ENCODE assay signal across 22 mouse cellular contexts in the genomic region with DNA sequence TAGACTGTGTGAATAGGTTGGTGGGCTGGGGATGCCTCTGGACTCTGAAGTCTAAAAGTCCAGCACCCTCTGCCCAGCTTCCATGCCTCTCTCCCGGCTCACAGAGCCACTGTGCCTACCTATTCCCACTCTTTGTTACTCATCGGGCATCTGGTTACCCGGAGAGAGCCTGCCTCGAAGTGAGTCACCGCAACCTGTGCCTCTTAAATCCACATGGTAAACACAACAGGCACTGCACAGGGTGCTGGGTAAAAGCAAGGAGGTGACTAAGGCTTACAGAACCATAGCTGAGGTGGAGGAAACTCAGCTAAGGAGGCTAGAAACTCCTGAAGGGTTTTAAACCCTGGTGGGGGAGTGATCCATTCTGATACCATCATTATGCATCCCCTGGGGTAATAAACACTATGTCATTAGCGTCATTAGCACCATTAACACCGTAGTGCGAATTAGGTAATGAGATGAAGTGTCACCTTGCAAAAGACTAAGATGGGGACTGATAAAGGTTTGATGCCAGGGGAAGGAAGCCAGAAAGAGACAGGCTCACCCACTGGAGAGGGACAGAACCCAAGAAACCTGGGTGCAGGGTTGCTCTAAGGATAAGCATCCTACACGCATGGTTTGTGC. TPM values are rescaled to one million over a fixed set of nuclear protein-coding genes. Genes with fewer than 3 reads are reported as not detected.
DNase-seq lines count a peak whose midpoint lies in the region; ATAC-seq and TF ChIP-seq lines count a peak whose summit lies in the region.
"Had no signal": no experiment of that assay in that cellular context is flagged by ENCODE, and none has a peak within 500 bp of the region (broad histone marks: within the 10 kb centered on the region; RNA-seq: fewer than 3 reads in every experiment).

No protein-coding gene starts in this region.

- 62% methylated on average over 9 of the region's 9 CpGs for WGBS in stomach, postnatal 0 days

- CTCF ChIA-PET in Patski (lab: Charles Lee), result interaction anchor here (1.0 to 2.3 kb wide), 2 partner anchors 33 to 40 kb away, joined by 3 to 4 read pairs; no protein-coding TSS in a partner anchor

- no peak overlapping the region for H3K4me2 ChIP-seq in stomach, postnatal 0 days (replicated peaks; ENCODE audit: low read depth)
- H3K4me2 ChIP-seq: heart, embryonic 12.5 days; liver, embryonic 13.5 days; lung, embryonic 15.5 days; midbrain, embryonic 12.5 days had no signal

- no peaks in the 10 kb centered on the region for H3K36me3 ChIP-seq in stomach, postnatal 0 days (ENCODE audit: control insufficient read depth, insufficient read depth, low read length)
- H3K36me3 ChIP-seq: heart, embryonic 12.5 days; liver, embryonic 13.5 days; lung, embryonic 15.5 days; midbrain, embryonic 12.5 days had no signal

- H3K27ac ChIP-seq in stomach, postnatal 0 days (replicated peaks), result no peak overlapping the region
- H3K27ac ChIP-seq: embryonic facial prominence, embryonic 10.5 days; hindbrain, postnatal 0 days; left cerebral cortex, adult 2 months; liver, embryonic 13.5 days; lung, embryonic 15.5 days; macrophage; midbrain, embryonic 12.5 days had no signal

- H3K4me3 ChIP-seq in stomach, postnatal 0 days (ENCODE audit: low read depth, low read length), result no peak overlapping the region
- H3K4me3 ChIP-seq: embryonic facial prominence, embryonic 10.5 days; heart, embryonic 12.5 days; left cerebral cortex, adult 2 months; liver, embryonic 13.5 days; lung, embryonic 15.5 days; midbrain, embryonic 12.5 days had no signal

- H3K4me1 ChIP-seq in stomach, postnatal 0 days (replicated peaks; ENCODE audit: control insufficient read depth, insufficient read depth), result peaks cover 15% of the 10 kb centered on the region

- peak; percentile 54 for ATAC-seq in Patski
- ATAC-seq in stomach, postnatal 0 days (ENCODE audit: low FRiP score, low TSS enrichment), result peak; percentile 71
- ATAC-seq: activated CD4-positive, CD25-positive, alpha-beta regulatory T cell, adult 4 months; hindbrain, postnatal 0 days; intestine, postnatal 0 days had no signal

- POLR2A ChIA-PET in Patski (lab: Charles Lee), result no interaction called here

- H3K9ac ChIP-seq in stomach, postnatal 0 days (ENCODE audit: low read length), result no peak overlapping the region
- H3K9ac ChIP-seq: heart, embryonic 12.5 days; liver, embryonic 13.5 days; lung, embryonic 15.5 days; midbrain, embryonic 12.5 days had no signal

- no peak for TF ChIP-seq EP300 in stomach, postnatal 0 days (optimal IDR thresholded peaks at IDR 0.05)

- no peaks in the 10 kb centered on the region for H3K9me3 ChIP-seq in stomach, postnatal 0 days (ENCODE audit: control insufficient read depth, low read length)
- H3K9me3 ChIP-seq: embryonic facial prominence, embryonic 10.5 days; heart, embryonic 12.5 days; liver, embryonic 13.5 days; lung, embryonic 15.5 days; midbrain, embryonic 12.5 days had no signal

- H3K27me3 ChIP-seq in Patski, result no peaks in the 10 kb centered on the region
- no peaks in the 10 kb centered on the region for H3K27me3 ChIP-seq in stomach, postnatal 0 days (ENCODE audit: control insufficient read depth, insufficient read depth, low read length)
- H3K27me3 ChIP-seq: heart, embryonic 12.5 days; liver, embryonic 13.5 days; lung, embryonic 15.5 days; midbrain, embryonic 12.5 days had no signal

- peak; percentile 31 to 48 for DNase-seq in left cerebral cortex, adult 18-20 months (ENCODE audit: low spot score in 2 of 2)
- DNase-seq in left cerebral cortex, adult 11 months (ENCODE audit: low spot score), result no peak
- DNase-seq in urinary bladder, postnatal 14 days (ENCODE audit: low spot score), result peak; percentile 54
- no peak for DNase-seq in urinary bladder, adult 2 months (ENCODE audit: low spot score)
- DNase-seq in Patski (ENCODE audit: low read depth, low spot score), result no peak
- DNase-seq in stomach, postnatal 0 days (ENCODE audit: low spot score), result peak; percentile 58
- DNase-seq in B cell, adult 2 months, result no peak
- no peak for DNase-seq in lung, postnatal 36 days
- DNase-seq: heart, adult 11 months; heart, postnatal 14 days; liver, embryonic 13.5 days; thymus, adult 2 months; thymus, postnatal 4 days had no signal

- TF ChIP-seq CTCF in Patski (IDR thresholded peaks at IDR 0.05), result no peak
- no peak for TF ChIP-seq CTCF in stomach, postnatal 0 days (IDR thresholded peaks at IDR 0.05; ENCODE audit: low read depth)

- in situ Hi-C loops in Patski (cut with MboI; ENCODE audit: low pct_unique_long_range_greater_than_20kb), result loop anchor here (5.0 kb wide), 1 partner anchor 57 kb away; no protein-coding TSS in a partner anchor

RNA-seq across cellular contexts. Expression of a gene that starts 38.9 kb away (rescaled TPM):
- 10 to 100 TPM; 58.2 to 70.2 TPM for total RNA-seq in left cerebral cortex, adult 18-20 months (2021)
- polyA plus RNA-seq in urinary bladder, adult 2 months (2012; rRNA removed), result 33.3 and 39.4 TPM in 2 replicates
- 107 TPM for polyA plus RNA-seq in Patski (2021)
- 5.3 and 6.4 TPM in 2 replicates for polyA plus RNA-seq in stomach, postnatal 0 days (2015; fragmentation: Nextera tagmentation; extraction: Ambion mirVana)

Comparison
In these comparisons a context has a peak if more than half of its experiments do, and no peak if none do; other contexts are left out.
1. DNase-seq: peak in left cerebral cortex, adult 18-20 months (2 of 2), urinary bladder, postnatal 14 days (single experiment) and stomach, postnatal 0 days (single experiment); none in left cerebral cortex, adult 11 months (single experiment), urinary bladder, adult 2 months (single experiment), Patski (single experiment), B cell, adult 2 months (0 of 2) and lung, postnatal 36 days (single experiment).